Mouse (Mus musculus): ENCODE data around the gene Izumo2.

Izumo2 gene

GRCm38 (mm10) chr7:44768129-44768528, 59.6 kb downstream of the Izumo2 start:
- no peak for DNase-seq (ENCODE audit: low spot score)

Measured in embryo, embryonic 10.5 days (tissue).